Mouse (Mus musculus): ENCODE data around the gene Pkd2l1. TPM values are rescaled to one million over a fixed set of nuclear protein-coding genes. Genes with fewer than 3 reads are reported as not detected.

The Pkd2l1 gene
- 0.06 TPM in 1 of 2 replicates, not detected in the other for polyA plus RNA-seq (2015; fragmentation: Nextera tagmentation; extraction: Ambion mirVana)

GRCm38 (mm10) chr19:44192342-44192741 is at the start of gene Pkd2l1:
Gene Pkd2l1 (minus strand): TSS chr19:44192442.
- no peak within 1 kb of the TSS for H3K4me2 ChIP-seq (ENCODE audit: low read depth, low read length)
- H3K9ac ChIP-seq (ENCODE audit: low read length): no peak within 1 kb of the TSS
- H3K4me3 ChIP-seq (ENCODE audit: low read length): no peak within 1 kb of the TSS
- no peaks in the 10 kb centered on the region for H3K9me3 ChIP-seq (ENCODE audit: control insufficient read depth, low read length)
- no peaks in the 10 kb centered on the region for H3K27me3 ChIP-seq (ENCODE audit: control insufficient read depth, insufficient read depth, low read depth, low read length)
- no peak within 1 kb of the TSS for H3K27ac ChIP-seq (ENCODE audit: low read length)
- WGBS: 44% methylated on average over 3 of the region's 3 CpGs
- H3K36me3 ChIP-seq (ENCODE audit: control insufficient read depth, insufficient read depth, low read length): no peaks in the 10 kb centered on the region
- ATAC-seq (ENCODE audit: low read depth): no peak
- H3K4me1 ChIP-seq (replicated peaks; ENCODE audit: control insufficient read depth, insufficient read depth, low read length): no peaks in the 10 kb centered on the region

- H3K4me2 ChIP-seq (ENCODE audit: low read depth, low read length): no peak overlapping the region
- no peaks in the 10 kb centered on the region for H3K27me3 ChIP-seq (ENCODE audit: control insufficient read depth, insufficient read depth, low read depth, low read length)
- no peak for ATAC-seq (ENCODE audit: low read depth)
- H3K4me3 ChIP-seq (ENCODE audit: low read length): no peak overlapping the region
- no peak overlapping the region for H3K9ac ChIP-seq (ENCODE audit: low read length)
- no peaks in the 10 kb centered on the region for H3K36me3 ChIP-seq (ENCODE audit: control insufficient read depth, insufficient read depth, low read length)
- WGBS: 72% methylated on average over 2 of the region's 2 CpGs
- H3K4me1 ChIP-seq (replicated peaks; ENCODE audit: control insufficient read depth, insufficient read depth, low read length): no peaks in the 10 kb centered on the region
- H3K9me3 ChIP-seq (ENCODE audit: control insufficient read depth, low read length): no peaks in the 10 kb centered on the region
- no peak overlapping the region for H3K27ac ChIP-seq (ENCODE audit: low read length)
Measured at GRCm38 (mm10) chr19:44238906-44239305, 46.7 kb upstream of the Pkd2l1 start.

GRCm38 (mm10) chr19:44237471-44238006 is 45.3 kb upstream of the Pkd2l1 start:
- WGBS: 11% methylated on average over 19 of the region's 19 CpGs
- H3K36me3 ChIP-seq (ENCODE audit: control insufficient read depth, insufficient read depth, low read length): no peaks in the 10 kb centered on the region
- peak; percentile 36; the same call in 1 of the 2 replicates for ATAC-seq (ENCODE audit: low read depth)
- no peaks in the 10 kb centered on the region for H3K27me3 ChIP-seq (ENCODE audit: control insufficient read depth, insufficient read depth, low read depth, low read length)
- no peaks in the 10 kb centered on the region for H3K9me3 ChIP-seq (ENCODE audit: control insufficient read depth, low read length)
- H3K4me3 ChIP-seq (ENCODE audit: low read length): peak overlapping the region; percentile 31
- H3K4me2 ChIP-seq (ENCODE audit: low read depth, low read length): peak overlapping the region; percentile 54
- peak overlapping the region; percentile 32; the same call in 1 of the 2 replicates for H3K9ac ChIP-seq (ENCODE audit: low read length)
- no peak overlapping the region for H3K27ac ChIP-seq (ENCODE audit: low read length)
- no peaks in the 10 kb centered on the region for H3K4me1 ChIP-seq (replicated peaks; ENCODE audit: control insufficient read depth, insufficient read depth, low read length)

- Histone ChIP-seq H3K4me2 (ENCODE audit: low read depth, low read length) (no peak overlapping the region), H3K4me1 (replicated peaks; ENCODE audit: control insufficient read depth, insufficient read depth, low read length) (no peaks in the 10 kb centered on the region), H3K9ac (ENCODE audit: low read length) (no peak overlapping the region), H3K9me3 (ENCODE audit: control insufficient read depth, low read length) (no peaks in the 10 kb centered on the region), H3K27ac (ENCODE audit: low read length) (no peak overlapping the region), H3K27me3 (ENCODE audit: control insufficient read depth, insufficient read depth, low read depth, low read length) (no peaks in the 10 kb centered on the region), H3K4me3 (ENCODE audit: low read length) (no peak overlapping the region), H3K36me3 (ENCODE audit: control insufficient read depth, insufficient read depth, low read length) (no peaks in the 10 kb centered on the region)
- no peak for ATAC-seq (ENCODE audit: low read depth)
- WGBS: 82% methylated on average over 4 of the region's 4 CpGs
Measured at GRCm38 (mm10) chr19:44231608-44232151, 39.4 kb upstream of the Pkd2l1 start.

GRCm38 (mm10) chr19:44230212-44230611 is 38.0 kb upstream of the Pkd2l1 start:
- 77% methylated on average over 3 of the region's 3 CpGs for WGBS
- Histone ChIP-seq H3K4me3 (ENCODE audit: low read length) (no peak overlapping the region), H3K9me3 (ENCODE audit: control insufficient read depth, low read length) (no peaks in the 10 kb centered on the region), H3K27me3 (ENCODE audit: control insufficient read depth, insufficient read depth, low read depth, low read length) (no peaks in the 10 kb centered on the region), H3K4me2 (ENCODE audit: low read depth, low read length) (no peak overlapping the region), H3K27ac (ENCODE audit: low read length) (no peak overlapping the region), H3K36me3 (ENCODE audit: control insufficient read depth, insufficient read depth, low read length) (no peaks in the 10 kb centered on the region), H3K4me1 (replicated peaks; ENCODE audit: control insufficient read depth, insufficient read depth, low read length) (no peaks in the 10 kb centered on the region), H3K9ac (ENCODE audit: low read length) (no peak overlapping the region)
- ATAC-seq (ENCODE audit: low read depth): no peak

- Histone ChIP-seq H3K27ac (ENCODE audit: low read length) (no peak overlapping the region), H3K9ac (ENCODE audit: low read length) (no peak overlapping the region), H3K4me3 (ENCODE audit: low read length) (no peak overlapping the region), H3K4me2 (ENCODE audit: low read depth, low read length) (no peak overlapping the region), H3K9me3 (ENCODE audit: control insufficient read depth, low read length) (no peaks in the 10 kb centered on the region), H3K27me3 (ENCODE audit: control insufficient read depth, insufficient read depth, low read depth, low read length) (no peaks in the 10 kb centered on the region), H3K4me1 (replicated peaks; ENCODE audit: control insufficient read depth, insufficient read depth, low read length) (no peaks in the 10 kb centered on the region), H3K36me3 (ENCODE audit: control insufficient read depth, insufficient read depth, low read length) (no peaks in the 10 kb centered on the region)
- no peak for ATAC-seq (ENCODE audit: low read depth)
- WGBS: 61% methylated on average over 2 of the region's 2 CpGs
Measured at GRCm38 (mm10) chr19:44229776-44230175, 37.5 kb upstream of the Pkd2l1 start.

GRCm38 (mm10) chr19:44225728-44226127 is 33.5 kb upstream of the Pkd2l1 start:
- WGBS: 71% methylated on average over 5 of the region's 5 CpGs
- H3K36me3 ChIP-seq (ENCODE audit: control insufficient read depth, insufficient read depth, low read length): no peaks in the 10 kb centered on the region
- H3K9me3 ChIP-seq (ENCODE audit: control insufficient read depth, low read length): no peaks in the 10 kb centered on the region
- no peaks in the 10 kb centered on the region for H3K4me1 ChIP-seq (replicated peaks; ENCODE audit: control insufficient read depth, insufficient read depth, low read length)
- H3K27ac ChIP-seq (ENCODE audit: low read length): no peak overlapping the region
- no peak for ATAC-seq (ENCODE audit: low read depth)
- H3K4me2 ChIP-seq (ENCODE audit: low read depth, low read length): no peak overlapping the region
- no peak overlapping the region for H3K4me3 ChIP-seq (ENCODE audit: low read length)
- no peaks in the 10 kb centered on the region for H3K27me3 ChIP-seq (ENCODE audit: control insufficient read depth, insufficient read depth, low read depth, low read length)
- H3K9ac ChIP-seq (ENCODE audit: low read length): no peak overlapping the region

- Histone ChIP-seq H3K4me3 (ENCODE audit: low read length) (no peak overlapping the region), H3K9ac (ENCODE audit: low read length) (no peak overlapping the region), H3K4me1 (replicated peaks; ENCODE audit: control insufficient read depth, insufficient read depth, low read length) (no peaks in the 10 kb centered on the region), H3K36me3 (ENCODE audit: control insufficient read depth, insufficient read depth, low read length) (no peaks in the 10 kb centered on the region), H3K27me3 (ENCODE audit: control insufficient read depth, insufficient read depth, low read depth, low read length) (no peaks in the 10 kb centered on the region), H3K4me2 (ENCODE audit: low read depth, low read length) (no peak overlapping the region), H3K27ac (ENCODE audit: low read length) (no peak overlapping the region), H3K9me3 (ENCODE audit: control insufficient read depth, low read length) (no peaks in the 10 kb centered on the region)
- no peak for ATAC-seq (ENCODE audit: low read depth)
- WGBS: 52% methylated on average over 3 of the region's 3 CpGs
Measured at GRCm38 (mm10) chr19:44217958-44218525, 25.8 kb upstream of the Pkd2l1 start.

- Histone ChIP-seq H3K27me3 (ENCODE audit: control insufficient read depth, insufficient read depth, low read depth, low read length) (no peaks in the 10 kb centered on the region), H3K4me1 (replicated peaks; ENCODE audit: control insufficient read depth, insufficient read depth, low read length) (no peaks in the 10 kb centered on the region), H3K4me3 (ENCODE audit: low read length) (no peak overlapping the region), H3K36me3 (ENCODE audit: control insufficient read depth, insufficient read depth, low read length) (no peaks in the 10 kb centered on the region), H3K27ac (ENCODE audit: low read length) (no peak overlapping the region), H3K9me3 (ENCODE audit: control insufficient read depth, low read length) (no peaks in the 10 kb centered on the region), H3K9ac (ENCODE audit: low read length) (no peak overlapping the region), H3K4me2 (ENCODE audit: low read depth, low read length) (no peak overlapping the region)
- 63% methylated on average over 12 of the region's 12 CpGs for WGBS
- no peak for ATAC-seq (ENCODE audit: low read depth)
Measured at GRCm38 (mm10) chr19:44215255-44215654, 23.0 kb upstream of the Pkd2l1 start.

Data from lung, embryonic 16.5 days (tissue).